Mouse (Mus musculus) forebrain, embryonic 16.5 days (tissue): ENCODE measurements around the gene Vwa3b. TPM values are rescaled to one million over a fixed set of nuclear protein-coding genes. Genes with fewer than 3 reads are reported as not detected.
A peak's percentile ranks its signal among the peaks of the same experiment; 100 is the strongest.

Experiments
- ATAC-seq: fragments of 200-750 bp; cut with Nextera tagmentation; 2 replicates; pipeline ENCODE4 v1.8.0; 2017; ENCODE audit warnings: mild to moderate bottlenecking, moderate library complexity
- H3K27ac ChIP-seq: fragments of 300-500 bp; sonication (generic); 2 replicates; pipeline ENCODE4 v1.5.1; 2014; ENCODE audit warnings: low read length, control low read depth
- H3K27me3 ChIP-seq: fragments of 300-500 bp; sonication (generic); replicated peaks from 2 replicates; pipeline ENCODE4 v1.6.1; 2014; ENCODE audit warnings: low read length; ENCODE audit not compliant: control insufficient read depth, insufficient read depth
- H3K36me3 ChIP-seq: fragments of 300-500 bp; sonication (generic); 2 replicates; pipeline ENCODE4 v1.6.1; 2014; ENCODE audit not compliant: control insufficient read depth, insufficient read depth
- H3K4me1 ChIP-seq: fragments of 300-500 bp; sonication (generic); replicated peaks from 2 replicates; pipeline ENCODE4 v1.6.1; 2014; ENCODE audit warnings: low read length; ENCODE audit not compliant: control insufficient read depth, insufficient read depth
- H3K4me2 ChIP-seq: fragments of 300-500 bp; sonication (generic); 2 replicates; pipeline ENCODE4 v1.6.1; 2014; ENCODE audit warnings: mild to moderate bottlenecking, low read length, control low read depth
- H3K4me3 ChIP-seq: fragments of 300-500 bp; sonication (generic); replicated peaks from 2 replicates; pipeline ENCODE4 v1.5.1; 2014; ENCODE audit warnings: mild to moderate bottlenecking, low read length, control low read depth
- H3K9ac ChIP-seq: fragments of 300-500 bp; sonication (generic); replicated peaks from 2 replicates; pipeline ENCODE4 v1.6.1; 2014; ENCODE audit warnings: low read depth, low read length, control low read depth
- H3K9me3 ChIP-seq: fragments of 300-500 bp; sonication (generic); 2 replicates; pipeline ENCODE4 v1.6.1; 2016; ENCODE audit warnings: low read length; ENCODE audit not compliant: control insufficient read depth
- WGBS: fragments of 180-500 bp; shearing (Covaris S2); extraction: QIAGEN DNeasy Blood & Tissue Kit; methylation state at CpG from one replicate; pipeline ENCODE4 v1.1.7; 2014; 5-methylcytosine and 5-hydroxymethylcytosine counted together
- polyA plus RNA-seq: library from polyadenylated mRNA; unstranded; fragments of >200 nt; fragmentation: Nextera tagmentation; extraction: Ambion mirVana; gene quantifications from 2 replicates; pipeline ENCODE4 v1.2.1, GENCODE M21; 2015

Vwa3b gene
- polyA plus RNA-seq, 1 experiment from 2014 or later = 1.9 TPM

DNA sequence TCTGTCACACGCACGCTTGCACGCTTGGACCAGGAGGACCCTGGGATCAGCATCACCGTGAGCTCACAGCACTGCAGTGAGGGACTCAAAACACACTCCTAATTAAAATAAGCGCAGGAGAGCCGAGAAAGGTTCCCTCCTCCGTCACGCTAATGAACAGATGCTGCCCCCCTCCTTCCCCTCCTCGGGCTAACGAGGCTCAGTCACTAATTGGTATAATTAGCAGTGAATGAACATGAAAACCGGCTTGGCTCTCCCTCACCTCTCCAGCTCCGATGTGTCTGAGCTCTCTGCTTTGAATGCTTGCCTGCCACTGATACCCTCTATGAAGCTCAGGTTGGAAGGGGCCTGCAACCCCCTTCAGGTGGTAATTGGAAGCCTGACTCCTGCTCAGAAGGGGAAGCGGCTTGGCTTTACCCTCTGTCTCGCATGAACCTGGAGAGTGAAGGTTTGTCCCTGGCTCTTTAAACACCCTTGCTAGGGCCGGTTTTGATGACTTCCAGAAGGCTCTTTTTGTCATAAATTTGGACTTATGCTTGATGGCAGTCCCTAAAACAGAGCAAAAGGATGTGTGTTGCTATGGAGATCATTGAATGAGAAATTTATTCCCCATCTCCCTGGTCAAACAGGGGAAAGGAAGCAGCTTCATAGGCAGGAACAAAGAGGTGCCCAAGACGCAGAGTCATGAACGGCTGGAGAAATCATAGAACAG, 71.1 kb downstream of the Vwa3b start:
- peak overlapping the region; percentile 33 for H3K4me2 ChIP-seq
- H3K4me3 ChIP-seq = no peak overlapping the region
- H3K4me1 ChIP-seq = peaks cover 21% of the 10 kb centered on the region
- H3K9ac ChIP-seq = no peak overlapping the region; the same call in 1 of the 2 replicates
- WGBS = 8% methylated on average over 17 of the region's 17 CpGs
- H3K9me3 ChIP-seq = 0 out of 2 replicates have a peak, but pooled peaks cover 3% of the 10 kb centered on the region
- H3K27me3 ChIP-seq = no peaks in the 10 kb centered on the region
- ATAC-seq = peak; percentile 92
- H3K36me3 ChIP-seq = no peaks in the 10 kb centered on the region
- peak overlapping the region; percentile 88 for H3K27ac ChIP-seq

DNA sequence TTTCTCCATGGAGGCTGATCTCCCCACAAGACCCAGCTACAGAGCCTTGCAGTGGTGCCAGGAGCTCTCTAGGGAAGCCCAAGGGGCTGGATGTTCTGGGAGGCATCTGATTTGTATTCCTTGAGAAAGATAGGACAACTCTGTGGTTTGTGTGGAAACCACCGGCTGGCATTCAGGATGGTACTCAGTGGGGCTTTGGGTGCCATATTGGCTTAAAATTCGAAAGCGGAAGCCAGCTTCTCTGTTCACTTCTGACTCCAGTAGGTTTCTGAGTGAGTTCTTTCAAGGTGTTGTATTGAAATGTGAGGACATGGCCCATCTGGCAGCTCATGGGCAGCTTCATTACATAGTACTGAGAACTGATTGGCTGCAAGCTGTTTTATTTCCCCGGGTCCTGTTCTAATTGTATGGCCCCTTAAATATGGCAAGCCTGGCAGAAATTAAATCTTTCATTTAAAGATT, 71.7 kb downstream of the Vwa3b start:
- no peak overlapping the region for H3K4me3 ChIP-seq
- no peak overlapping the region; the same call in 1 of the 2 replicates for H3K4me2 ChIP-seq
- H3K4me1 ChIP-seq = peaks cover 21% of the 10 kb centered on the region
- H3K9ac ChIP-seq = no peak overlapping the region
- H3K9me3 ChIP-seq = 0 out of 2 replicates have a peak, but pooled peaks cover 3% of the 10 kb centered on the region
- H3K36me3 ChIP-seq = no peaks in the 10 kb centered on the region
- peak overlapping the region; percentile 88 for H3K27ac ChIP-seq
- H3K27me3 ChIP-seq = no peaks in the 10 kb centered on the region
- ATAC-seq = peak; percentile 50
- WGBS = 46% methylated on average over 4 of the region's 4 CpGs

DNA sequence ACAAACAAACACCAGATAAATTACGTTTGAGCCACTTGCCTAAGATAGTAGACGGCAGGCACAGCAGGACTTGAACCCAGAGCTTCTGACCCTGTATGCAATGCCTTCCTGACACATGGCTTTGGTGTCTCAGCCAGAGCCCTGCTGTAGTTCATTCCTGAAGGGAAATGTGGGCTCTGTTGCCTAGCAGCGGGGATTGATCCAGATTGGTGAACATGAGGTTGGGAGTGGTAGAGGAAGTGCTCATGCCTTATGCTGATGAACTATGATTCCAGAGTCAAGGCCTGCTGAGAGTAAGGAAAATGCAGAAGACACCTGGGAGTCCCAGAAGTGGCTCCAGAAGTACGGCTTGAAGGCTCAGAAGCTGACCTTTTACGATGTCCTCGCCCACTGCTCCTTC, 74.0 kb downstream of the Vwa3b start:
- ATAC-seq = no peak
- Histone ChIP-seq H3K36me3 (no peaks in the 10 kb centered on the region), H3K9me3 (no peaks in the 10 kb centered on the region), H3K27ac (no peak overlapping the region), H3K27me3 (no peaks in the 10 kb centered on the region), H3K4me2 (no peak overlapping the region), H3K4me3 (no peak overlapping the region), H3K4me1 (peaks cover 29% of the 10 kb centered on the region), H3K9ac (no peak overlapping the region)
- 92% methylated on average over 6 of the region's 6 CpGs for WGBS

DNA sequence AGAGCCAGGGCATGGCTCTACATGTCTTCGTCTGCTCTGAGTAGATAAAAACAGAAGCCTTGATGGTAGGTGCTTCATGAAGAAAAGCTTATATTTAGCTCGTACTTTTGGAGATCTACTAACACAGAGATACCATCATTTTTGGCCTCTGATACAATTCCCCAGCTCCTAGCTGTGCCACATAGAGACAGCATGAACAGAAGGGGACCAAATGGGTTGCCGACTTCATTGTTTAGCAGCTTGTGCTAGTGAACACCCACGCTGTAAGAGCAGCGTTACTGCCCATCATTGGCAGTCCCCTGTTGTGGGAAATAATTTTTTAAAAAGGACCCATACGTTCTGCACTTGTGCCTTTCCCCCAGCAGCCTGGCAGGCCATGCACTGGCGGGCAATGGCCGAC, 74.6 kb downstream of the Vwa3b start:
- Histone ChIP-seq H3K4me2 (no peak overlapping the region), H3K9ac (no peak overlapping the region), H3K27ac (no peak overlapping the region), H3K36me3 (no peaks in the 10 kb centered on the region), H3K4me1 (peaks cover 30% of the 10 kb centered on the region), H3K9me3 (no peaks in the 10 kb centered on the region), H3K27me3 (no peaks in the 10 kb centered on the region), H3K4me3 (no peak overlapping the region)
- 75% methylated on average over 8 of the region's 8 CpGs for WGBS
- no peak for ATAC-seq

DNA sequence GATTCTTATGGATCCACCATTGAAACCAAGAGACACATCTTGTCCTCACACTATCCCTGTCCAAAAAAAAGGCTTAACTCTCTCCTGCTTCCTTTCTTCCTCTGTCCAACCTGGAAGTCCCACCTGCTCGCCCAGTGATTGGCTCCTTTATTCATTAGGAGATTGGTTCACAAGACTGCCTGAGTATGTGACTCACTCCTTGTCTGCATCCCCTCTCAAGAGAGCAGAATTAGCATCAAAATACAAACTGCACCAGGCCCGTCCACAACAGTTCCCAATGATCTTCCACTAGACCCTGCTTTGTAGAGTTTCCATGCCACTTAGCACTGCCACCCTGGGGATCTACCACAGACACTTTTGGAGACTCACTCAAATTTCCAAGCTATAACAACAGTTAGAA, 75.3 kb downstream of the Vwa3b start:
- H3K27ac ChIP-seq = no peak overlapping the region; the same call in 1 of the 2 replicates
- no peak for ATAC-seq
- WGBS = 22% methylated on average over 2 of the region's 2 CpGs
- no peaks in the 10 kb centered on the region for H3K36me3 ChIP-seq
- no peaks in the 10 kb centered on the region for H3K27me3 ChIP-seq
- H3K4me2 ChIP-seq = no peak overlapping the region
- no peak overlapping the region for H3K4me3 ChIP-seq
- no peaks in the 10 kb centered on the region for H3K9me3 ChIP-seq
- peaks cover 25% of the 10 kb centered on the region for H3K4me1 ChIP-seq
- no peak overlapping the region for H3K9ac ChIP-seq

DNA sequence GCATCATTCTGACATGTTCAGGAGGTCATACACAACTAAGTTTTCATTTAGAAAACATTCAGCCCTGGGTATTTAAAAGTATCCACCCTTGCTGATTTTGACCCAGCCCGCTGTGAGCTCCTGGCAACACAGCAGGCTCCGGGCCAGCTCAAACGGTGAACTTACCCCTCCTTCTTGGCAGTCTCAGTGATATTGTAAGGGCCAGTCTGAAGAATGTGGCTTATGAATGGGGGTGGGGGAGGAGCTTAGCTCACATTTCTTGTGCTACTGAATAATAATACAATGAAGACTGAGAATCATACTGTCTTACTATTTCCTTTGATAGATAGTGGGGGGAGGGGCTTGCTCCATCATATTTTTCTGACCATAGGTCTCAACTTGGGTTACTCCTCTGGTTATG, 78.8 kb downstream of the Vwa3b start:
- H3K4me3 ChIP-seq = no peak overlapping the region
- 11% methylated on average over 3 of the region's 3 CpGs for WGBS
- no peaks in the 10 kb centered on the region for H3K9me3 ChIP-seq
- ATAC-seq = no peak
- H3K4me1 ChIP-seq = peaks cover 10% of the 10 kb centered on the region
- H3K27ac ChIP-seq = no peak overlapping the region
- no peak overlapping the region for H3K9ac ChIP-seq
- no peak overlapping the region; the same call in 1 of the 2 replicates for H3K4me2 ChIP-seq
- no peaks in the 10 kb centered on the region for H3K36me3 ChIP-seq
- no peaks in the 10 kb centered on the region for H3K27me3 ChIP-seq

DNA sequence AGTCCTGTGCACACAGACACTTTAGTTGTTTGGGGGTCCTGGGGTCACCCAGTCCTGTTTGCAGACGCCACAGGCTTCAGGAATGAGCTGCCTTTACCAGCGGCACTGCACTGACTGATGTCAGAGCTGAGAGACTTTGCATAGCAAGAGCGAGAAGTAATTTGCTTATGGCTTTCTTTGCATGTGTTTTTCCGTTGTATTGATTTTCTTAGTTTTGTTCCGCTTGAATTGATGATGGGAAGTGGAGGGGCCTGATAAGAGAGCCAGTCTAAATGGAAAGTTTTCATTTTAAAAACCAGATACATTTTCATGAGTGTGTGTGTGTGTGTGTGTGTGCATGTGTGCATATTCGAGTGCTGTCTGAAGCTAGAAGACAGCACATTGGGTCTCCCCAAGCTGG, 87.4 kb downstream of the Vwa3b start:
- 74% methylated on average over 6 of the region's 6 CpGs for whole genome bisulfite sequencing
- H3K9me3 ChIP-seq = no peaks in the 10 kb centered on the region
- H3K4me1 ChIP-seq = 0 out of 2 replicates have a peak, but pooled peaks cover 2% of the 10 kb centered on the region
- no peak overlapping the region for H3K4me2 ChIP-seq
- H3K9ac ChIP-seq = no peak overlapping the region
- no peaks in the 10 kb centered on the region for H3K36me3 ChIP-seq
- no peak for ATAC-seq
- no peak overlapping the region for H3K27ac ChIP-seq
- no peaks in the 10 kb centered on the region for H3K27me3 ChIP-seq
- H3K4me3 ChIP-seq = no peak overlapping the region

DNA sequence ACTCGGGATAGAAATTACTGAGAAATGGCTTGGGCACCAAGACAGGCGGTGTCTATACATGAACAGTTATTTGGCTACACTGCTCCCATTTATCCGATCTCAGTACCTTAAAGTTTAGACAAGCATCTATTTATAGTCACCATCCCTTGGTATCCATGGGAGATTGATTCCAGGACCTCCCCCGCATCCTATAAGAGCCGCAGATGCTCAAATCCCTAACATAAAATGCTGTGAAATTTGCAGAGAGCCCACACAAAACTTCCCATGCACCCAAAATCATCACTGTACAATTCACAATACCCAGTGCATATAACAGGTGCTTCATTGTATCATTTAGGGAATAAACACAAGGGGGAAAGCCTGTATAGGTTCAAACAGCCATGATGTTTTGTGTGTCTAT, 89.5 kb downstream of the Vwa3b start:
- ATAC-seq = no peak
- Histone ChIP-seq H3K9ac (no peak overlapping the region), H3K27me3 (no peaks in the 10 kb centered on the region), H3K4me1 (0 out of 2 replicates have a peak, but pooled peaks cover 2% of the 10 kb centered on the region), H3K4me2 (no peak overlapping the region), H3K27ac (no peak overlapping the region), H3K4me3 (no peak overlapping the region), H3K9me3 (no peaks in the 10 kb centered on the region), H3K36me3 (no peaks in the 10 kb centered on the region)
- WGBS = 86% methylated on average over 5 of the region's 5 CpGs

DNA sequence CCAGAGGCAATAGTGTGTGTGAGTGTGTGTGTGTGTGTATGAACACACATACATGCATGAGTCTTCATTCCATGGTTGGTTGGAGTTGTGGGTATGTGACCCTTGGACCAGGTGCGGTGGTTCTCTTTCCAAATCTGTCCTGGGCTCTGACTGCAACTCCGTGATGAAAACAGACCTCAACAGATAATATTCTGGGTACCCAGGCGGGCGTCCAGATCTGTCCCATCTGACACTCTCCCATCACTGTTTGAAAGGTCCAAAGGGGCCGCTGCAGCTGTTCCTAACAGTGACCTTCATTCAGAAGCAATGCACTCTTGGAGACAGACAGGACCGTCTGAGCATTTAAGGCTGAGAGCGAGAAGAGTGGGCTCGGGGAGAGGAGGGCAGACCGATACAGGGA, 90.2 kb downstream of the Vwa3b start:
- H3K4me2 ChIP-seq = no peak overlapping the region
- H3K36me3 ChIP-seq = no peaks in the 10 kb centered on the region
- no peak for ATAC-seq
- H3K9ac ChIP-seq = no peak overlapping the region
- H3K27ac ChIP-seq = no peak overlapping the region
- 90% methylated on average over 9 of the region's 9 CpGs for WGBS
- H3K4me3 ChIP-seq = no peak overlapping the region
- H3K4me1 ChIP-seq = 0 out of 2 replicates have a peak, but pooled peaks cover 2% of the 10 kb centered on the region
- no peaks in the 10 kb centered on the region for H3K27me3 ChIP-seq
- H3K9me3 ChIP-seq = no peaks in the 10 kb centered on the region
